Comparison of ENCODE assay signal across 18 mouse cellular contexts in genomic region chr1:93581545-93581944, GRCm38 (mm10).
DNase-seq lines count a peak whose midpoint lies in the region; TF ChIP-seq lines count a peak whose summit lies in the region.
"Had no signal": no experiment of that assay in that cellular context is flagged by ENCODE, and none has a peak within 500 bp of the region (broad histone marks: within the 10 kb centered on the region; RNA-seq: fewer than 3 reads in every experiment).

No protein-coding gene starts in this region.

- dilution Hi-C loops in CH12.LX (cut with MboI; ENCODE audit: extremely low pct_ligation_motif_present, extremely low pct_unique_long_range_greater_than_20kb, low sequenced_read_pairs), result no loop called here

- H3K4me1 ChIP-seq in CH12.LX (ENCODE audit: control insufficient read depth in 1 of 2, insufficient read depth in 2 of 2) (peaks cover 9 to 24% of the 10 kb centered on the region in 2 experiments), MEL (ENCODE audit: control insufficient read depth in 1 of 2, insufficient read depth in 2 of 2, low read length in 2 of 2) (no peaks in the 10 kb centered on the region)

- H3K27ac ChIP-seq in CH12.LX (ENCODE audit: insufficient read depth, low read depth) (no peak overlapping the region), MEL (ENCODE audit: control insufficient read depth, low read depth, low read length) (no peak overlapping the region)

- TF ChIP-seq CTCF in CH12.LX (conservative IDR thresholded peaks at IDR 0.05 in 1 of 2, IDR thresholded peaks at IDR 0.05 in 1 of 2; ENCODE audit: low read depth in 2 of 2, low read length in 2 of 2), result no peak
- no peak for TF ChIP-seq CTCF in MEL (IDR thresholded peaks at IDR 0.05 in 2 of 3, conservative IDR thresholded peaks at IDR 0.05 in 1 of 3; ENCODE audit: control insufficient read depth in 1 of 3, insufficient read depth in 1 of 3, low read depth in 2 of 3, low read length in 3 of 3, poor library complexity in 1 of 3, severe bottlenecking in 1 of 3)

- no peaks in the 10 kb centered on the region for H3K79me2 ChIP-seq in CH12.LX (replicated peaks; ENCODE audit: control insufficient read depth, extremely low read depth, insufficient read depth, poor library complexity, severe bottlenecking)
- H3K79me2 ChIP-seq in MEL (ENCODE audit: control insufficient read depth, insufficient read depth, low read length, poor library complexity), result no peaks in the 10 kb centered on the region

- H3K9ac ChIP-seq in CH12.LX (ENCODE audit: insufficient read depth, low read depth) (no peak overlapping the region), MEL (ENCODE audit: control insufficient read depth, low read depth, low read length, poor library complexity, severe bottlenecking) (no peak overlapping the region)

- no peak for TF ChIP-seq POLR2A in CH12.LX (IDR thresholded peaks at IDR 0.05; ENCODE audit: low read depth, low read length)
- TF ChIP-seq POLR2A in MEL (IDR thresholded peaks at IDR 0.05; ENCODE audit: control insufficient read depth in 1 of 2, insufficient read depth in 1 of 2, low read depth in 1 of 2, low read length in 2 of 2, poor library complexity in 1 of 2), result no peak

- H3K4me3 ChIP-seq in CH12.LX (replicated peaks in 1 of 3; ENCODE audit: low read depth in 2 of 3, low read length in 2 of 3, poor library complexity in 1 of 3), result no peak overlapping the region
- no peak overlapping the region for H3K4me3 ChIP-seq in MEL (ENCODE audit: control insufficient read depth in 1 of 2, insufficient read depth in 1 of 2, low read depth in 2 of 2, low read length in 2 of 2)

- H3K9me3 ChIP-seq in CH12.LX (replicated peaks; ENCODE audit: low read length), result no peaks in the 10 kb centered on the region
- H3K9me3 ChIP-seq in MEL (replicated peaks; ENCODE audit: insufficient read depth, low read length), result no peaks in the 10 kb centered on the region
- H3K9me3 ChIP-seq: G1E had no signal

- H3K27me3 ChIP-seq in CH12.LX (replicated peaks) (no peaks in the 10 kb centered on the region), MEL (ENCODE audit: control insufficient read depth in 1 of 2, insufficient read depth in 2 of 2, low read length in 2 of 2) (no peaks in the 10 kb centered on the region)
- H3K27me3 ChIP-seq: Patski had no signal

- no peak overlapping the region for H3K4me2 ChIP-seq in CH12.LX (ENCODE audit: insufficient read depth, low read depth, poor library complexity, severe bottlenecking)

- TF ChIP-seq EP300 in CH12.LX (IDR thresholded peaks at IDR 0.05; ENCODE audit: low read length) (no peak), MEL (IDR thresholded peaks at IDR 0.05; ENCODE audit: low read depth in 1 of 2, low read length in 2 of 2) (no peak; a peak in 1 of 4 replicates)

- no peak for DNase-seq in CH12.LX (ENCODE audit: extremely low read depth)
- peak; percentile 24 for DNase-seq in MEL (ENCODE audit: low read depth, low spot score)
- DNase-seq in frontal cortex, postnatal 25 days (ENCODE audit: low spot score in 2 of 2), result no peak
- no peak for DNase-seq in frontal cortex, postnatal 14 days (ENCODE audit: low spot score in 2 of 2)
- DNase-seq: adrenal gland, adult 2 months; adrenal gland, adult 8-10 months; adrenal gland, postnatal 10 days; adrenal gland, postnatal 14 days; adrenal gland, postnatal 25 days; adrenal gland, postnatal 36 days; B cell, adult 2 months; cerebellum, adult 11 months; cerebellum, adult 11-12 months; cerebellum, adult 18-20 months; cerebellum, adult 2 months; cerebellum, adult 8-10 months had no signal

- in situ Hi-C loops in CH12.LX (cut with MboI; ENCODE audit: low pct_ligation_motif_present, low pct_unique_long_range_greater_than_20kb, low sequenced_read_pairs), result no loop called here

- no peak for TF ChIP-seq RAD21 in CH12.LX (IDR thresholded peaks at IDR 0.05; ENCODE audit: low read depth, low read length)
- no peak for TF ChIP-seq RAD21 in MEL (IDR thresholded peaks at IDR 0.05; ENCODE audit: low read depth, low read length)

- H3K36me3 ChIP-seq in CH12.LX (replicated peaks in 1 of 2; ENCODE audit: control insufficient read depth in 1 of 2, insufficient read depth in 1 of 2, low read length in 1 of 2) (peaks cover 9 to 15% of the 10 kb centered on the region in 2 experiments), MEL (ENCODE audit: control insufficient read depth in 1 of 2, insufficient read depth in 2 of 2, low read length in 2 of 2) (no peaks in the 10 kb centered on the region)

TF ChIP-seq in CH12.LX, 34 proteins besides CTCF, POLR2A, EP300 and RAD21:
- no peak for TF ChIP-seq SMC3 (IDR thresholded peaks at IDR 0.05; ENCODE audit: low read depth, low read length)
- TF ChIP-seq MAFK (IDR thresholded peaks at IDR 0.05; ENCODE audit: insufficient replicate concordance, low read length), result 0 out of 2 replicates have a peak, but pooled peaks have one; percentile 52

TF ChIP-seq in MEL, 35 proteins besides CTCF, POLR2A, EP300 and RAD21:
- TF ChIP-seq MYC (IDR thresholded peaks at IDR 0.05; ENCODE audit: low read depth, low read length) (no peak), HCFC1 (IDR thresholded peaks at IDR 0.05; ENCODE audit: low read depth, low read length) (no peak), MAFK (IDR thresholded peaks at IDR 0.05; ENCODE audit: borderline replicate concordance, low read depth, low read length) (peak; percentile 83; the same call in 1 of the 2 replicates), ETS1 (IDR thresholded peaks at IDR 0.05; ENCODE audit: low read depth, low read length) (peak; percentile 24; the same call in 1 of the 2 replicates)

Comparison
In these comparisons a context has a peak if more than half of its experiments do, and no peak if none do; other contexts are left out.
1. Of the 35 proteins assayed by ChIP-seq in both MEL and CH12.LX: peak only in MEL: ETS1; only in CH12.LX: none; in both: MAFK; in neither: 33.